9 mouse cellular contexts compared by ENCODE assay signal in genomic region chr3:9520728-9521054, GRCm38 (mm10).
A peak's percentile ranks its signal among the peaks of the same experiment; 100 is the strongest.
DNase-seq lines count a peak whose midpoint lies in the region; ATAC-seq and TF ChIP-seq lines count a peak whose summit lies in the region.
"Had no signal": no experiment of that assay in that cellular context is flagged by ENCODE, and none has a peak within 500 bp of the region (broad histone marks: within the 10 kb centered on the region; RNA-seq: fewer than 3 reads in every experiment).

No protein-coding gene starts in this region.

- H3K36me3 ChIP-seq in heart, adult 2 months (ENCODE audit: control insufficient read depth, insufficient read depth, low read length) = no peaks in the 10 kb centered on the region
- H3K36me3 ChIP-seq in spleen, adult 2 months (ENCODE audit: control insufficient read depth, insufficient read depth, low read length) = no peaks in the 10 kb centered on the region
- no peaks in the 10 kb centered on the region for H3K36me3 ChIP-seq in limb, embryonic 13.5 days

- H3K9ac ChIP-seq in heart, adult 2 months (ENCODE audit: low read depth, low read length) = peak overlapping the region; percentile 13; the same call in 1 of the 2 replicates
- no peak overlapping the region for H3K9ac ChIP-seq in limb, embryonic 13.5 days

- no peak for TF ChIP-seq EP300 in heart, adult 2 months (IDR thresholded peaks at IDR 0.05; ENCODE audit: insufficient read depth, low read depth, low read length)

- TF ChIP-seq CTCF in heart, adult 2 months (IDR thresholded peaks at IDR 0.05) = no peak
- no peak for TF ChIP-seq CTCF in spleen, adult 2 months (IDR thresholded peaks at IDR 0.05; ENCODE audit: extremely low read depth, insufficient read depth, insufficient read length, insufficient replicate concordance)

- intact Hi-C loops in heart, adult 2 months (cut with DNase I) = no loop called here
- intact Hi-C loops in heart, postnatal 25 days (cut with DNase I) = loop anchor here (5.0 kb wide), 2 partner anchors 52 to 92 kb away; partner anchors contain the start of gene Zfp704

- H3K79me2 ChIP-seq in heart, adult 2 months (replicated peaks; ENCODE audit: control insufficient read depth, insufficient read depth, low read length) = no peaks in the 10 kb centered on the region; the same call in 1 of the 2 replicates

- peak; percentile 17; the same call in 1 of the 2 replicates for ATAC-seq in limb, embryonic 13.5 days (ENCODE audit: low FRiP score, low read depth)

- H3K27ac ChIP-seq in heart, adult 2 months = no peak overlapping the region
- H3K27ac ChIP-seq in spleen, adult 2 months (ENCODE audit: insufficient read depth, low read length) = peak overlapping the region; percentile 6; the same call in 1 of the 2 replicates
- peak overlapping the region; percentile 81 for H3K27ac ChIP-seq in limb, embryonic 13.5 days

- H3K27me3 ChIP-seq in heart, adult 2 months (ENCODE audit: control insufficient read depth, insufficient read depth, low read length) = no peaks in the 10 kb centered on the region
- H3K27me3 ChIP-seq in spleen, adult 2 months (ENCODE audit: control insufficient read depth, insufficient read depth, low read length) = no peaks in the 10 kb centered on the region
- H3K27me3 ChIP-seq in limb, embryonic 13.5 days = no peaks in the 10 kb centered on the region

- 20% methylated on average over 7 of the region's 7 CpGs for WGBS in heart, adult 2 months
- WGBS in spleen, adult 2 months = 23% methylated on average over 7 of the region's 7 CpGs
- 33% methylated on average over 7 of the region's 7 CpGs for WGBS in limb, embryonic 13.5 days

- H3K4me3 ChIP-seq in heart, adult 2 months = no peak overlapping the region
- no peak overlapping the region for H3K4me3 ChIP-seq in spleen, adult 2 months (ENCODE audit: extremely low read depth, insufficient read depth, insufficient read length)
- peak overlapping the region; percentile 14; the same call in 1 of the 2 replicates for H3K4me3 ChIP-seq in limb, embryonic 13.5 days
- H3K4me3 ChIP-seq: erythroblast, embryonic 14.5 days had no signal

- H3K9me3 ChIP-seq in limb, embryonic 13.5 days = no peaks in the 10 kb centered on the region

- DNase-seq in heart, adult 2 months = no peak
- no peak for DNase-seq in heart, postnatal 25 days (ENCODE audit: low spot score)
- no peak for DNase-seq in spleen, adult 2 months (ENCODE audit: low read depth in 1 of 2, low spot score in 2 of 2)
- no peak for DNase-seq in spleen, postnatal 36 days (ENCODE audit: low spot score in 2 of 2)
- no peak for DNase-seq in adrenal gland, adult 18-20 months (ENCODE audit: low spot score in 2 of 2)
- no peak for DNase-seq in natural killer cell, adult 2 months (ENCODE audit: low spot score in 2 of 2)
- no peak for DNase-seq in testis, postnatal 10 days (ENCODE audit: low spot score)

- H3K4me1 ChIP-seq in heart, adult 2 months (ENCODE audit: control insufficient read depth, insufficient read depth, low read length) = peaks cover 10% of the 10 kb centered on the region
- H3K4me1 ChIP-seq in spleen, adult 2 months (ENCODE audit: control insufficient read depth, insufficient read depth, insufficient read length) = peaks cover 3% of the 10 kb centered on the region
- peaks cover 79% of the 10 kb centered on the region for H3K4me1 ChIP-seq in limb, embryonic 13.5 days

- no peak for TF ChIP-seq POLR2A in heart, adult 2 months (IDR thresholded peaks at IDR 0.05; ENCODE audit: insufficient read depth, low read depth, low read length)
- no peak for TF ChIP-seq POLR2A in spleen, adult 2 months (IDR thresholded peaks at IDR 0.05; ENCODE audit: low read depth, low read length)

- peak overlapping the region; percentile 50 for H3K4me2 ChIP-seq in limb, embryonic 13.5 days (replicated peaks)
